Mouse (Mus musculus): ENCODE data around the gene 4921517D22Rik.

The 4921517D22Rik gene

GRCm38 (mm10) chr13:59661387-59661786 lies 32.5 kb downstream of the 4921517D22Rik start:
- peak; percentile 43 for DNase-seq (ENCODE audit: low read depth, low spot score)

GRCm38 (mm10) chr13:59660371-59660770 lies 33.5 kb downstream of the 4921517D22Rik start:
- peak; percentile 61 for DNase-seq (ENCODE audit: low read depth, low spot score)

DNA sequence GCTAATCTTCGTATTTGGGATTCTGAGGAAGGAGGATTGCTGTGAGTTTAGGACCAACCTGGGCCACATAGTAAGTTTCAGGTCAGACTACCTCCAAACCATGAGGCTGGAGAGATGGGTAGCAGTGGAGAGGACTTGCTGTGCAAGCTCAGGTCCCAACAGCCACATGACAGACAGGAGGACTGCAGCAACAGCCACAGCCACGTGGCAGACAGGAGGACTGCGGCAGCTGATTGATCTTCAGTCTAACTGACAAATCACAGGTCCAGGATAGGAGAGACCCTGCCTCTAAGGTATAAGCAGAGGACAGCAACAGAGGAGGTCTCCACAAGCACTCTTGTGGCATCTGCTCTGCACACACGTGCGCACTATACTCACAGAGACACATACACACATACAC lies 36.1 kb downstream of the 4921517D22Rik start:
- peak; percentile 54 for DNase-seq (ENCODE audit: low read depth, low spot score)

DNA sequence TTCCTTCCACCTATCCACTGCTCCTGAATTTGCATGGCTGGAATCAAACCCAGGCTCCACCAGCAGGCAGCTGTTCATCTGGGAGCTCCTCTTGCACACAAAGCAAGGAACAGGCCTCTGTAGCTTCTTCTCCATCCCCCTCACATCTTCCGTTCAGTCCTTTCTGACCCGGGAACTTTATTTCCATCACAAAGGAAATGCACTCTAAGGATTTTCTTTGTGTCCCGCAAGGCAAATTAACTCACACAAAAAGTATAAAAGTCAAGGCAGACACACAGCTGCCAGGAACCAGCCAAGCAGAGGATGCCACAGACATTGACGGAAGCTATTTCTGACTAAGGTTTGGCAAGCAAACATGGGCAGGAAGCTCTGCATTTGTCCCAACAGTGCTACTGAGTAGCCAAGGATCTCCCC lies 36.9 kb downstream of the 4921517D22Rik start:
- DNase-seq (ENCODE audit: low read depth, low spot score), result peak; percentile 93

GRCm38 (mm10) chr13:59656316-59656832 lies 37.5 kb downstream of the 4921517D22Rik start:
- peak; percentile 76 for DNase-seq (ENCODE audit: low read depth, low spot score)

DNA sequence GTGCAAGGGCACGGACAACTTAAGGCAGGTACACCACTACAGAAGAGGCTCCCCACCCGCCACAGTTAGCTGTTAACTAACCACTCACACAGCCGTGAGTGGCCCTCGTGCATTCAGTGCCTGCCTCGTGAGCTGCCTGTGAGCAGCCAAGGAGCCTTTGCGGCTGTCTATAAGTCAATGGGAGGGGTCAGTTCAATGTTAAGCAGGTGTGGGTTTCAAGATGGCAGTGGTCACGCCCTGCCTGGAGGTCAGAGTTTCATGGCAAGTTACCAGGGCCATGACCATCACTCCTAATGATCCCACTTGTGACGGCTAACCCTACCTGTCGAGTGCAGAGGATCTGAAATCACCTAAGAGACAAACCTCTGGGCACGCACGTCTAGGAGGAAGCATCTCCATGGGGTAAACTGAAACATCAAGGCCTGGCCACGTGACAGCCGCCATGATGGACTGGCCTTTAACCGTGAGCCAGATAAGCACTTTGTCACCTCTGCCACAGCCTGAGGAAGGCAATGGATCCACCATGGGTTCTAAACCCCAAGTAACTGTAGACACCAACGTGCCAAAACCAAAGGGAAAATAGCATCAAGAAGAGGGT lies 38.1 kb downstream of the 4921517D22Rik start:
- DNase-seq (ENCODE audit: low read depth, low spot score), result peak; percentile 79

GRCm38 (mm10) chr13:59654465-59654864 lies 39.4 kb downstream of the 4921517D22Rik start:
- no peak for DNase-seq (ENCODE audit: low read depth, low spot score)

- DNase-seq (ENCODE audit: low read depth, low spot score), result no peak
Observed at GRCm38 (mm10) chr13:59653136-59653535, 40.8 kb downstream of the 4921517D22Rik start.

DNA sequence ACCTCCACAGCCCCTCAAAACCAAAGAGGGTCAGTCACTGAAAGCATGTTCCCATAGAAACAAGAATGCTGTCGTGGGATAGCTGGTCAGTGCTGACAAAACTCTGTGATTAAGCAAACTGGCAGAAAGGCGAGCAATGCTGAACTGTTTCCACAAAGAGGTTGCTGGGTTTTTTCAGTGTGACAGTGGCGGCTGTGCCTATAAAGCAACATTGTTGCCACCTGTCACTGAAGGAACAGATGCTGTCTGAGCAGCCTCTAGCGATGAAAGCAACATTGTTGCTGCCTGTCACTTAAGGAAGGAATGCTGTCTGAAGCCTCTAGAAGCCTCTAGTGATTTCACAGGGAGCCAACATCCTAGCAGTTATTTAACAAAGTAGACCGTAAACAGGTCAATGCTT lies 41.3 kb downstream of the 4921517D22Rik start:
- no peak for DNase-seq (ENCODE audit: low read depth, low spot score)

DNA sequence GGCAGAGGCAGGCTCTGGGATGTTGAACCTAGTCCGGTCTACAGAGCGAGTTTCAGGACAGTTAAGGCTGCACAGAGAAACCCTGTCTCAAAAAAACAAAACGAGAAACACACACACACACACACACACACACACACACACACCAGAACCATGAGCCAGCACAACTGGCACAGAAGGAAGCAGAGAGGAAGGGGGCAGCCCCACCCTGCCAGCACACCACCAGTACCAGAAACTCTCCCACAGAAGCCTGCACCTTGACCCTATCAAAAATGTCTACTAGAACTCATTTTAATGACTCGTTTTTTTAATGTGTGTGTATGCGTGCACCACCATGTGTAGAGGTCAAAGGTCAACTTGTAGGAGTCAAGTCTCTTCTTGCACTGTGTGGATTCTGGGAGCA lies 44.1 kb downstream of the 4921517D22Rik start:
- no peak for DNase-seq (ENCODE audit: low read depth, low spot score)

DNA sequence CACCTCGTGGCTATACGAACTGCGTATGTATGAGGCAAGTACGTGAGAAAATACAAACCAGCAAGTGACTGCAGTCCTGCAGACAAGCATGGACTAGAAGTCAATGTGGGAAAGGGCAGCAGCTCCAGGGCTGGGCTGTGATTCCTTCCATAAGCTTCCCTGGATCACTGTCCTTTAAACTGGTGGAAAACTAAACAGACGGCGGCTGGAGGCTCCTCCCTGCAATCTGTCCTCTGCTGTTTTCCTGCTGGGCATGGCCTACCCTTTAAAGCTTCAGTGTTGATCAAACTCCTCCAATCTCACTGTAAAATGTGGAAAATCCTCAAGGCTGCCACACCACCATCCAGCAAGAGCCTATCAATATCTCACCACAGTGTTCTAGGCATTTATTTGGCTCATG lies 45.3 kb downstream of the 4921517D22Rik start:
- DNase-seq (ENCODE audit: low read depth, low spot score), result no peak

GRCm38 (mm10) chr13:59647484-59647883 lies 46.4 kb downstream of the 4921517D22Rik start:
- no peak for DNase-seq (ENCODE audit: low read depth, low spot score)

- DNase-seq (ENCODE audit: low read depth, low spot score), result peak; percentile 90
Observed at GRCm38 (mm10) chr13:59646674-59647244, 47.1 kb downstream of the 4921517D22Rik start.

DNA sequence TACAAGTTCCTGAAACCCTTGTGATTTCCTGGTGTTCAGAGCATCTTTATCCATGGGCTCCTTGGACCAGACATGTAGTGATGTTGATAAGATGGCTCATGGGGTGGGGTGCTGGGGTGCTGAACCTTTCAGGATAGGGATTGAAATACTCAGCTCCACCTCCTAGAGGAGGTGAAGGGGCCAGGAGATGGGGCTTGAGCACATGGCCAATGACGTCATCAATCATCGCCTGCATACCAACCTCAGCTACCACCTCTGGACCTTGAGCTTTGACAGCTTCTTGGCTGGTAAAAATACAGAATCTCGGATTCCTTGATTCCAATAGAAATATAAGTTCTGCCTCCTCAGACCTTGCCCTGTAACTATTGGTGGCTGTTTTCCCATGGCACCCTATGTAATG lies 48.4 kb downstream of the 4921517D22Rik start:
- DNase-seq (ENCODE audit: low read depth, low spot score), result peak; percentile 56

GRCm38 (mm10) chr13:59642818-59643217 lies 51.1 kb downstream of the 4921517D22Rik start:
- DNase-seq (ENCODE audit: low read depth, low spot score), result no peak

DNA sequence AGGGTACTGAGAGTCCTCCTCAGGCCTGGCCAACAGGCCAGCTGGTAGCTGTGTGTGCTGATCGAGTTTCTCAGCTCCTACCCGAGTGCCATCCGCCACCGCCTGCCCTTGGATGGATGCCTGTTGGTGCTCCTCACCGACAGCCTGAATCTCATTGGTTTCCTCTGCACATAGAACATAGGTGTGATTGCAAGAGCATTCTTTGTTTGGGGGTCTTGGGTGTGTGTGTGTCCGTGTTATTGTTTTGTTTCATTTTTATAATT lies 53.8 kb downstream of the 4921517D22Rik start:
- no peak for DNase-seq (ENCODE audit: low read depth, low spot score)

DNA sequence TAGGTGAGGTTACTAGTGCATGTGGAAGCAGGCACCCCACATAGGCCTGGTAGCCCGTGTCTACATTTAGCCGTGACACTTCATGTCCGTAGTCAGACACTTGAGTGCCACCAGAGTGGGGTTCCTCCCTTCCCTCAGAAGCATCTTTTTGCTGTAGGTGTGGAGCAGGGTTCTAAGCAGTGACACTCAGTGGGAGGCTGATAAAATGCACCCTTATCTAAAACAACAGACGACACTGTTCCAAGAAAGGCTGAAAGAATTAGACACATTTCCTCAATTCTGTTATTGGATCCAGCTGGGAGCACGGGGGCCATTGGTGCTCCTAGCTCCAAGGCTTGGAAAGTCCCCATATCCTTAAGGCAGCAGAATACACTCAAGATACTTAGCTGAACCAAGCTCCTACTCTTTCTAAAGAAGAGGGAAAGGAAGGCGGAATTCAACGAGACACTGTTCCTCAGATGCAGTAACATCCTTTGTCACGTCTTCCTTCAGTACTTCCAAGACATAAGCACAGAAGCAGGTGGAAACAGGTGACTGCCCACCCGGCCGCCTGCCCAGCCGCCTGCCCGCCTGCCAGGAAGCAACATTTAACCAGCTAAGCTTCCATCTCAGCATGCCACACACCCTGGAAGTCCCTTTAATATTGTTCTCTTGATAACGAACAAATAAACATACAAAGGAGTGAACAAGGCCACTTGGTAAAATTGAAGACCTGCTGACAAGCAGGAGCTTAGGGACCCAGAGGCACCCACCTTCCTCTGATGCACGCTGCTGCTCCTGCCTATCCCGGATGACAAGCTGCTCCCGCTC lies 54.3 kb downstream of the 4921517D22Rik start:
- no peak for DNase-seq (ENCODE audit: low read depth, low spot score)

- DNase-seq (ENCODE audit: low read depth, low spot score), result no peak
Observed at GRCm38 (mm10) chr13:59637800-59638199, 56.1 kb downstream of the 4921517D22Rik start.
